Mouse (Mus musculus) liver, postnatal 0 days (tissue): ENCODE measurements around the gene Flcn. TPM values are rescaled to one million over a fixed set of nuclear protein-coding genes. Genes with fewer than 3 reads are reported as not detected.

Experiments
- ATAC-seq: fragments of 200-750 bp; cut with Nextera tagmentation; 2 replicates; pipeline ENCODE4 v1.8.0; 2017; ENCODE audit warnings: mild to moderate bottlenecking, moderate library complexity
- DNase-seq: peaks from one replicate; pipeline ENCODE4 v3.0.0-alpha.2; 2016
- H3K27ac ChIP-seq: fragments of 300-500 bp; sonication (generic); 2 replicates; pipeline ENCODE4 v1.5.1; 2014; ENCODE audit warnings: antibody characterized with exemption, moderate library complexity, mild to moderate bottlenecking, low read depth
- H3K27me3 ChIP-seq: fragments of 300-500 bp; sonication (generic); 2 replicates; pipeline ENCODE4 v1.6.1; 2014; ENCODE audit warnings: low read length, control low read depth, mixed read lengths; ENCODE audit not compliant: insufficient read depth
- H3K36me3 ChIP-seq: fragments of 300-500 bp; sonication (generic); replicated peaks from 2 replicates; pipeline ENCODE4 v1.6.1; 2014; ENCODE audit warnings: mild to moderate bottlenecking, control low read depth, low read length, moderate library complexity, mixed read lengths; ENCODE audit not compliant: insufficient read depth
- H3K4me1 ChIP-seq: fragments of 300-500 bp; sonication (generic); 2 replicates; pipeline ENCODE4 v1.6.1; 2014; ENCODE audit warnings: antibody characterized with exemption, mild to moderate bottlenecking, control low read depth; ENCODE audit not compliant: insufficient read depth
- H3K4me2 ChIP-seq: fragments of 300-500 bp; sonication (generic); 2 replicates; pipeline ENCODE4 v1.6.1; 2014; ENCODE audit warnings: low read depth, mild to moderate bottlenecking, low read length, moderate library complexity, mixed read lengths
- H3K4me3 ChIP-seq: fragments of 300-500 bp; sonication (generic); 2 replicates; pipeline ENCODE4 v1.5.1; 2014; ENCODE audit warnings: low read depth, low read length
- H3K9ac ChIP-seq: fragments of 300-500 bp; sonication (generic); replicated peaks from 2 replicates; pipeline ENCODE4 v1.6.1; 2014; ENCODE audit warnings: mild to moderate bottlenecking, moderate library complexity
- H3K9me3 ChIP-seq: fragments of 300-500 bp; sonication (generic); 2 replicates; pipeline ENCODE4 v1.6.1; 2016; ENCODE audit warnings: mild to moderate bottlenecking, control low read depth, low read length, mixed read lengths
- CTCF ChIP-seq: sonication (generic); IDR thresholded peaks from 2 replicates; pipeline ENCODE4 v1.5.1; 2016; ENCODE audit warnings: antibody characterized with exemption, low read depth
- EP300 ChIP-seq: IDR thresholded peaks from 2 replicates; pipeline ENCODE4 v1.6.1; 2016; ENCODE audit warnings: antibody characterized with exemption, low read depth, mild to moderate bottlenecking
- WGBS: fragments of 180-500 bp; shearing (Covaris S2); extraction: QIAGEN DNeasy Blood & Tissue Kit; methylation state at CpG from one replicate; pipeline ENCODE4 v1.1.7; 2014; ENCODE audit not compliant: insufficient replicate concordance; 5-methylcytosine and 5-hydroxymethylcytosine counted together
- polyA plus RNA-seq: library from polyadenylated mRNA; unstranded; fragments of >200 nt; fragmentation: Nextera tagmentation; extraction: Ambion mirVana; gene quantifications from 2 replicates; pipeline ENCODE4 v1.2.1, GENCODE M21; 2015

Gene Flcn
- polyA plus RNA-seq, 1 experiment from 2014 or later = 13.9 TPM

- H3K9ac ChIP-seq = no peak overlapping the region
- TF ChIP-seq CTCF = no peak
- TF ChIP-seq EP300 = no peak
- 81% methylated on average over 2 of the region's 2 CpGs for WGBS
- no peaks in the 10 kb centered on the region for H3K4me1 ChIP-seq
- no peak overlapping the region for H3K27ac ChIP-seq
- no peaks in the 10 kb centered on the region for H3K9me3 ChIP-seq
- ATAC-seq = no peak
- peaks cover 35% of the 10 kb centered on the region for H3K36me3 ChIP-seq
- DNase-seq = no peak
- H3K4me3 ChIP-seq = no peak overlapping the region
- H3K27me3 ChIP-seq = no peaks in the 10 kb centered on the region
- no peak overlapping the region for H3K4me2 ChIP-seq
These were observed 66.5 kb downstream of the Flcn start for GRCm38 (mm10) chr11:59743307-59743706.

- Histone ChIP-seq H3K4me2 (no peak overlapping the region), H3K36me3 (peaks cover 35% of the 10 kb centered on the region), H3K9me3 (no peaks in the 10 kb centered on the region), H3K27me3 (no peaks in the 10 kb centered on the region), H3K4me1 (no peaks in the 10 kb centered on the region), H3K27ac (no peak overlapping the region), H3K9ac (no peak overlapping the region), H3K4me3 (no peak overlapping the region)
- DNase-seq (no peak), ATAC-seq (no peak)
- WGBS = 93% methylated on average over 5 of the region's 5 CpGs
- TF ChIP-seq EP300 (no peak), CTCF (no peak)
These were observed 67.9 kb downstream of the Flcn start for GRCm38 (mm10) chr11:59741915-59742314.

Other genes starting within 250 kb of the Flcn start
- gene Olfr222, start 233.8 kb downstream of the Flcn start, polyA plus RNA-seq = not detected in 2 replicates
- gene Olfr223, start 216.7 kb downstream of the Flcn start, polyA plus RNA-seq = not detected in 2 replicates
- 14.2 and 14.3 TPM in 2 replicates for gene Mprip, start 148.7 kb downstream of the Flcn start, polyA plus RNA-seq
- 1.7 and 2.0 TPM in 2 replicates for gene Pld6, start 22.4 kb downstream of the Flcn start, polyA plus RNA-seq
- gene Nt5m, start 29.4 kb upstream of the Flcn start, polyA plus RNA-seq = 16.0 and 16.4 TPM in 2 replicates
- 58.0 and 60.5 TPM in 2 replicates for gene Cops3, start 29.8 kb upstream of the Flcn start, polyA plus RNA-seq
- gene Med9, start 138.2 kb upstream of the Flcn start, polyA plus RNA-seq = 15.2 and 15.8 TPM in 2 replicates
- 2.2 and 3.2 TPM in 2 replicates for gene Rasd1, start 154.9 kb upstream of the Flcn start, polyA plus RNA-seq
- gene Pemt, start 236.5 kb upstream of the Flcn start, polyA plus RNA-seq = 589 and 592 TPM in 2 replicates